8 mouse cellular contexts compared by ENCODE assay signal in the genomic region with DNA sequence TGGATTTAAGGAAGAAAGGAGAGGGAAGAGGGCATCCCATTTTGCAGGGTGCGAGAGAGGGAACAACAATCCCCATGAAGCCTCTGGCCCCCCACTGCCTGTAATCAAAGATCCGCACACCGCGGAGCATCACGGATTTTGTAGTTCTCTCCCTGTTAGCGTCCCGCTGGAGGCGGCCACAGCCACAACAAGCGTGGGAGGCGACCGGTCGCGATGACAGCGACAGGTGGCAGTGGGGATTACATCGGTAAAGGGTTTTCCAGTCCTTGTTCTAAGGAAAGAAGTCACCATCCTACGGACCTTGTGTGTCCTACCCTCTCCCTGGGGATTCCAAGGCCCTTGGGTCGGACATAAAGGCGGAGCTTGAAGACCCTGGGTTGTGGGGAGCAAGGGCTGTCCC. TPM values are rescaled to one million over a fixed set of nuclear protein-coding genes. Genes with fewer than 3 reads are reported as not detected.
DNase-seq lines count a peak whose midpoint lies in the region; ATAC-seq and TF ChIP-seq lines count a peak whose summit lies in the region.

No protein-coding gene starts in this region.

- ATAC-seq in lung, embryonic 14.5 days (ENCODE audit: insufficient read depth), result no peak

- peak overlapping the region; percentile 22 for H3K4me3 ChIP-seq in lung, embryonic 14.5 days (ENCODE audit: low read depth, low read length)

- 0 out of 2 replicates have a peak, but pooled peaks cover 2% of the 10 kb centered on the region for H3K4me1 ChIP-seq in lung, embryonic 14.5 days (ENCODE audit: insufficient read depth)

- TF ChIP-seq CTCF in lung, embryonic 14.5 days (IDR thresholded peaks at IDR 0.05; ENCODE audit: low read depth), result no peak

- H3K9me3 ChIP-seq in lung, embryonic 14.5 days (ENCODE audit: low read depth, low read length), result no peaks in the 10 kb centered on the region

- H3K27ac ChIP-seq in lung, embryonic 14.5 days (ENCODE audit: low read depth), result no peak overlapping the region

- WGBS in lung, embryonic 14.5 days, result 1% methylated on average over 18 of the region's 18 CpGs

- H3K4me2 ChIP-seq in lung, embryonic 14.5 days, result peak overlapping the region; percentile 53

- H3K9ac ChIP-seq in lung, embryonic 14.5 days, result no peak overlapping the region

- no peaks in the 10 kb centered on the region for H3K36me3 ChIP-seq in lung, embryonic 14.5 days (ENCODE audit: insufficient read depth)

- H3K27me3 ChIP-seq in lung, embryonic 14.5 days (ENCODE audit: insufficient read depth, low read length), result peaks cover 65% of the 10 kb centered on the region

- peak; percentile 77 to 82 for DNase-seq in left cerebral cortex, adult 18-20 months (ENCODE audit: low spot score in 2 of 2)
- DNase-seq in left cerebral cortex, adult 11 months (ENCODE audit: low spot score), result no peak
- DNase-seq in cerebellum, adult 8-10 months, result peak; percentile 90
- peak; percentile 69 to 87 for DNase-seq in frontal cortex, adult 2 months (ENCODE audit: extremely low spot score in 1 of 2, low spot score in 1 of 2)
- DNase-seq in layer of hippocampus, adult 18-20 months (ENCODE audit: low spot score in 2 of 2), result peak; percentile 87 to 90
- DNase-seq in lung, embryonic 14.5 days, result peak; percentile 70
- DNase-seq in retina, postnatal 7 days (ENCODE audit: low read depth, low spot score), result peak; percentile 76
- no peak for DNase-seq in yolk sac, embryonic 10.5 days (ENCODE audit: low spot score)

RNA-seq across cellular contexts. Expression of a gene that starts 3.5 kb away (rescaled TPM):
- total RNA-seq in left cerebral cortex, adult 18-20 months (2021), result 100 to 1,000 TPM in 1 of 2 experiments, 10 to 100 TPM in 1; 94.5 to 111 TPM
- 47.9 and 49.9 TPM in 2 replicates for polyA plus RNA-seq in frontal cortex, adult 2 months (2012; rRNA removed)
- total RNA-seq in layer of hippocampus, adult 18-20 months (2021), result 100 to 1,000 TPM; 164 to 170 TPM
- 0.70 and 0.97 TPM in 2 replicates for polyA plus RNA-seq in lung, embryonic 14.5 days (2014; fragmentation: Nextera tagmentation; extraction: Ambion mirVana)

RNA-seq across cellular contexts. Expression of a gene that starts 14.8 kb away (rescaled TPM):
- under 1 TPM in 1 of 2 experiments, not detected in 1; 0.37 TPM for total RNA-seq in left cerebral cortex, adult 18-20 months (2021)
- 0.40 and 0.54 TPM in 2 replicates for polyA plus RNA-seq in frontal cortex, adult 2 months (2012; rRNA removed)
- not detected for total RNA-seq in layer of hippocampus, adult 18-20 months (2021)
- polyA plus RNA-seq in lung, embryonic 14.5 days (2014; fragmentation: Nextera tagmentation; extraction: Ambion mirVana), result 4.7 and 6.8 TPM in 2 replicates

RNA-seq across cellular contexts. Expression of a gene that starts 33.2 kb away (rescaled TPM):
- total RNA-seq in left cerebral cortex, adult 18-20 months (2021), result 10 to 100 TPM; 75.2 to 85.6 TPM
- polyA plus RNA-seq in frontal cortex, adult 2 months (2012; rRNA removed), result 82.9 and 90.2 TPM in 2 replicates
- 10 to 100 TPM; 64.9 to 68.5 TPM for total RNA-seq in layer of hippocampus, adult 18-20 months (2021)
- polyA plus RNA-seq in lung, embryonic 14.5 days (2014; fragmentation: Nextera tagmentation; extraction: Ambion mirVana), result 61.1 and 66.0 TPM in 2 replicates

RNA-seq across cellular contexts. Expression of a gene that starts 38.3 kb away (rescaled TPM):
- 10 to 100 TPM in 1 of 2 experiments, 1 to 10 TPM in 1; 9.7 to 10.8 TPM for total RNA-seq in left cerebral cortex, adult 18-20 months (2021)
- 14.9 and 15.3 TPM in 2 replicates for polyA plus RNA-seq in frontal cortex, adult 2 months (2012; rRNA removed)
- total RNA-seq in layer of hippocampus, adult 18-20 months (2021), result 10 to 100 TPM in 1 of 2 experiments, 1 to 10 TPM in 1; 9.4 to 13.2 TPM
- polyA plus RNA-seq in lung, embryonic 14.5 days (2014; fragmentation: Nextera tagmentation; extraction: Ambion mirVana), result 91.6 and 105 TPM in 2 replicates

RNA-seq across cellular contexts. Expression of a gene that starts 55.1 kb away (rescaled TPM):
- under 1 TPM; 0.12 to 0.21 TPM for total RNA-seq in left cerebral cortex, adult 18-20 months (2021)
- 0.08 and 0.11 TPM in 2 replicates for polyA plus RNA-seq in frontal cortex, adult 2 months (2012; rRNA removed)
- total RNA-seq in layer of hippocampus, adult 18-20 months (2021), result not detected
- 0.07 and 0.18 TPM in 2 replicates for polyA plus RNA-seq in lung, embryonic 14.5 days (2014; fragmentation: Nextera tagmentation; extraction: Ambion mirVana)

Comparison
In these comparisons a context has a peak if more than half of its experiments do, and no peak if none do; other contexts are left out.
1. DNase-seq: peak in left cerebral cortex, adult 18-20 months (2 of 2), cerebellum, adult 8-10 months (single experiment), frontal cortex, adult 2 months (2 of 2), layer of hippocampus, adult 18-20 months (2 of 2), lung, embryonic 14.5 days (single experiment) and retina, postnatal 7 days (single experiment); none in left cerebral cortex, adult 11 months (single experiment) and yolk sac, embryonic 10.5 days (single experiment).